Comparison of ENCODE assay signal across 9 mouse cellular contexts in genomic region chr9:99458529-99459208, GRCm38 (mm10). TPM values are rescaled to one million over a fixed set of nuclear protein-coding genes. Genes with fewer than 3 reads are reported as not detected.
DNase-seq lines count a peak whose midpoint lies in the region; ATAC-seq and TF ChIP-seq lines count a peak whose summit lies in the region.
"Had no signal": no experiment of that assay in that cellular context is flagged by ENCODE, and none has a peak within 500 bp of the region (broad histone marks: within the 10 kb centered on the region; RNA-seq: fewer than 3 reads in every experiment).

No protein-coding gene starts in this region.

- H3K4me3 ChIP-seq in hindbrain, embryonic 11.5 days (ENCODE audit: low read depth, low read length): no peak overlapping the region
- H3K4me3 ChIP-seq in hindbrain, embryonic 12.5 days: no peak overlapping the region
- no peak overlapping the region for H3K4me3 ChIP-seq in G1E (ENCODE audit: low read depth, low read length)
- H3K4me3 ChIP-seq: limb, embryonic 15.5 days had no signal

- H3K9me3 ChIP-seq in hindbrain, embryonic 11.5 days (ENCODE audit: control insufficient read depth, low read length): no peaks in the 10 kb centered on the region
- H3K9me3 ChIP-seq in hindbrain, embryonic 12.5 days (replicated peaks): no peaks in the 10 kb centered on the region
- H3K9me3 ChIP-seq in G1E (replicated peaks): no peaks in the 10 kb centered on the region
- H3K9me3 ChIP-seq: limb, embryonic 15.5 days had no signal

- no peaks in the 10 kb centered on the region for H3K27me3 ChIP-seq in hindbrain, embryonic 11.5 days (ENCODE audit: control insufficient read depth, insufficient read depth, low read length)
- H3K27me3 ChIP-seq in hindbrain, embryonic 12.5 days: peaks cover 3% of the 10 kb centered on the region
- peaks cover 30% of the 10 kb centered on the region for H3K27me3 ChIP-seq in G1E (ENCODE audit: insufficient read depth, low read length)
- H3K27me3 ChIP-seq: limb, embryonic 15.5 days had no signal

- no peak for ATAC-seq in hindbrain, embryonic 11.5 days (ENCODE audit: low FRiP score)
- ATAC-seq in hindbrain, embryonic 12.5 days (ENCODE audit: low FRiP score): no peak
- ATAC-seq in G1E (ENCODE audit: extremely low read depth, insufficient number of reproducible peaks, low FRiP score, poor library complexity, severe bottlenecking): peak; percentile 49
- ATAC-seq in megakaryocyte, adult 5-6 weeks (ENCODE audit: poor library complexity, severe bottlenecking): peak; percentile 80

- H3K4me2 ChIP-seq in hindbrain, embryonic 11.5 days (replicated peaks; ENCODE audit: low read depth, low read length): no peak overlapping the region
- H3K4me2 ChIP-seq in hindbrain, embryonic 12.5 days (replicated peaks): no peak overlapping the region
- H3K4me2 ChIP-seq: limb, embryonic 15.5 days had no signal

- peak; percentile 76 for DNase-seq in hindbrain, embryonic 11.5 days (ENCODE audit: low spot score)
- DNase-seq in 416B (ENCODE audit: low read depth): peak; percentile 80
- DNase-seq in G1E (ENCODE audit: low spot score): peak; percentile 36
- peak; percentile 36 for DNase-seq in cerebellum, adult 11-12 months
- peak; percentile 79 for DNase-seq in induced T-regulatory cell, adult 2 months (ENCODE audit: low read depth)
- peak; percentile 38 to 49 for DNase-seq in thymus, postnatal 36 days

- no peaks in the 10 kb centered on the region for H3K36me3 ChIP-seq in hindbrain, embryonic 11.5 days (ENCODE audit: control insufficient read depth, insufficient read depth, low read length)
- no peaks in the 10 kb centered on the region for H3K36me3 ChIP-seq in hindbrain, embryonic 12.5 days
- no peaks in the 10 kb centered on the region for H3K36me3 ChIP-seq in G1E (replicated peaks)
- H3K36me3 ChIP-seq: limb, embryonic 15.5 days had no signal

- WGBS in hindbrain, embryonic 11.5 days: 45% methylated on average over 12 of the region's 12 CpGs
- WGBS in hindbrain, embryonic 12.5 days: 45% methylated on average over 12 of the region's 12 CpGs

- no peak overlapping the region for H3K9ac ChIP-seq in hindbrain, embryonic 11.5 days (ENCODE audit: low read depth, low read length)
- no peak overlapping the region for H3K9ac ChIP-seq in hindbrain, embryonic 12.5 days
- H3K9ac ChIP-seq: limb, embryonic 15.5 days had no signal

- H3K27ac ChIP-seq in hindbrain, embryonic 11.5 days (ENCODE audit: low read depth, low read length): no peak overlapping the region
- no peak overlapping the region for H3K27ac ChIP-seq in hindbrain, embryonic 12.5 days
- H3K27ac ChIP-seq: limb, embryonic 15.5 days had no signal

- TF ChIP-seq CTCF in G1E (IDR thresholded peaks at IDR 0.05; ENCODE audit: low read depth, low read length): peak; percentile 89

- no peaks in the 10 kb centered on the region for H3K4me1 ChIP-seq in hindbrain, embryonic 11.5 days (replicated peaks; ENCODE audit: control insufficient read depth, insufficient read depth, low read length)
- H3K4me1 ChIP-seq in hindbrain, embryonic 12.5 days: no peaks in the 10 kb centered on the region
- no peaks in the 10 kb centered on the region for H3K4me1 ChIP-seq in G1E (ENCODE audit: insufficient read depth, low read depth, low read length)

RNA-seq across cellular contexts. Expression of gene Nme9, which starts 7.4 kb away (rescaled TPM):
- 0.90 and 1.4 TPM in 2 replicates for polyA plus RNA-seq in hindbrain, embryonic 11.5 days (2014; fragmentation: Nextera tagmentation; extraction: Ambion mirVana)
- 0.83 and 1.4 TPM in 2 replicates for polyA plus RNA-seq in hindbrain, embryonic 12.5 days (2016; fragmentation: Nextera tagmentation; extraction: Ambion mirVana)
- total RNA-seq in G1E (2014; fragmentation: Nextera tagmentation) (not detected in 2 replicates), G1E (2017) (not detected in 2 replicates)
- not detected in 2 replicates for polyA plus RNA-seq in G1E (2012)
- total RNA-seq in megakaryocyte, adult 5-6 weeks (2015): not detected in 2 replicates
- total RNA-seq in megakaryocyte, adult 5-6 weeks (2017): not detected in 2 replicates
- polyA plus RNA-seq: limb, embryonic 15.5 days had no signal

RNA-seq across cellular contexts. Expression of gene Mras, which starts 21.5 kb away (rescaled TPM):
- polyA plus RNA-seq in hindbrain, embryonic 11.5 days (2014; fragmentation: Nextera tagmentation; extraction: Ambion mirVana): 20.7 and 22.9 TPM in 2 replicates
- polyA plus RNA-seq in hindbrain, embryonic 12.5 days (2016; fragmentation: Nextera tagmentation; extraction: Ambion mirVana): 28.1 and 36.2 TPM in 2 replicates
- total RNA-seq in G1E (2014; fragmentation: Nextera tagmentation): not detected in 2 replicates
- total RNA-seq in G1E (2017): 2.1 TPM in 2 replicates
- polyA plus RNA-seq in G1E (2012): 0.04 and 0.12 TPM in 2 replicates
- total RNA-seq in megakaryocyte, adult 5-6 weeks (2015): 0.50 and 1.6 TPM in 2 replicates
- total RNA-seq in megakaryocyte, adult 5-6 weeks (2017): 0.41 and 0.48 TPM in 2 replicates

Comparison
In these comparisons a context has a peak if more than half of its experiments do, and no peak if none do; other contexts are left out.
1. ATAC-seq: peak in G1E (single experiment) and megakaryocyte, adult 5-6 weeks (single experiment); none in hindbrain, embryonic 11.5 days (single experiment) and hindbrain, embryonic 12.5 days (single experiment).
2. RNA of gene Mras, which starts 21.5 kb away (polyA plus RNA-seq): 28.1 to 36.2 TPM in hindbrain, embryonic 12.5 days and 20.7 to 22.9 TPM in hindbrain, embryonic 11.5 days; 0.04 to 0.12 TPM in G1E; every median in the first group is over 10 times any median in the second.
3. Peak in every context shown above with its lines, with median percentiles within 50 percentile points of each other: DNase-seq.